Mouse (Mus musculus): ENCODE measurements around the gene Hspbap1. TPM values are rescaled to one million over a fixed set of nuclear protein-coding genes. Genes with fewer than 3 reads are reported as not detected.

Hspbap1 gene
- total RNA-seq, 2 experiments from 2014 or later = 5.1 to 6.0 TPM

DNA sequence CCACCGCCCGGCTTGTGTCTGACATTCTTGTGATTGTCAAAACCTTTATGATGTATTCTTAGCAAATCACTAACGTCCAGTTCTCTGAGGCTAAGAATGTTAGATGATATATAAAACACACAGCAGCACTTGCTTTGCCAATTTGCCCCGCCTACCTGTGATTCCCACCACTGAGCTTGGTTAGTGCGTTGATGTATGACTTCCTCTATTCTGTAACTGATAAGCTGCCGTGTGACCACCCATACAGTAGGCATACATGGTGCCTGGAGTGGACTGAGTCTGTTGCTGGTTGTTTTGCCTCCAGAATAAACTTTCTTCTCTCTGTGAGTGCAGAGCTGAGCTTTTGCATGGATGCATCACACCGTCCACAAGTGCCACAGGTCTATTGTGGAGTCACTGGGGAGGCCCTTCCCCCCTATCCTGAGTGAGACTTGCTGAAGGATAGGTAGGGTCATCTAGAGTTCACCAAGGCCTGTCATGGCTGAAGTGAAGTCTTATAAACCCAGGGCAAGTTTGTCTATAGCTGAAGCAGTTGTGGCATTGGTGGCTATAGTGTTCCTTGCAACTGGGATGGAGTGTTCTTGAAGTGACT lies 14.1 kb downstream of the Hspbap1 start:
- intact Hi-C loops (cut with DNase I) = no loop called here
- no peak for DNase-seq (ENCODE audit: low spot score in 2 of 2)

DNA sequence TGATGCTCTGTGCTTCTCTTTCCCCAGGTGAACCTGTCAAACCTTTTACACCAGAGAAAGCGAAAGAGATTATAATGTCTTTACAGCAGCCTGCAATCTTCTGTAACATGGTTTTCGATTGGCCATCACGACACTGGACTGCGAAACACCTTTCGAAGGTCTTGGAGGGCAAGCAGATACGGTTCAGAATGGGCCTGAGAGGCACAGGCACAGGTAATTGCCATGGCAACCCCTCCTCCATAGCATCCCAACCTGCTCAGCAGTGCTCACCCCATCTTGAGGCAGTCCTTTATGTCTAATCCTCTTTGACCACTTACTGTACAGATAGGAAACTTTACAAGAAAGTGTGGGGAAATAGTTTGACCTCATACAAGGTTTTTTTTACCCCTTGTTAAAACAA lies 17.0 kb downstream of the Hspbap1 start:
- intact Hi-C loops (cut with DNase I) = no loop called here
- DNase-seq (ENCODE audit: low spot score in 2 of 2) = no peak

- DNase-seq (ENCODE audit: low spot score in 2 of 2) = no peak
- intact Hi-C loops (cut with DNase I) = no loop called here
Measured at GRCm38 (mm10) chr16:35787568-35788189, 17.5 kb downstream of the Hspbap1 start.

GRCm38 (mm10) chr16:35788330-35788729 lies 18.2 kb downstream of the Hspbap1 start:
- intact Hi-C loops (cut with DNase I) = no loop called here

GRCm38 (mm10) chr16:35791962-35792521 lies 21.9 kb downstream of the Hspbap1 start:
- intact Hi-C loops (cut with DNase I) = no loop called here

More at GRCm38 (mm10) chr16:35788330-35788729, 18.2 kb downstream of the Hspbap1 start:
- DNase-seq (ENCODE audit: low spot score in 2 of 2) = no peak

DNA sequence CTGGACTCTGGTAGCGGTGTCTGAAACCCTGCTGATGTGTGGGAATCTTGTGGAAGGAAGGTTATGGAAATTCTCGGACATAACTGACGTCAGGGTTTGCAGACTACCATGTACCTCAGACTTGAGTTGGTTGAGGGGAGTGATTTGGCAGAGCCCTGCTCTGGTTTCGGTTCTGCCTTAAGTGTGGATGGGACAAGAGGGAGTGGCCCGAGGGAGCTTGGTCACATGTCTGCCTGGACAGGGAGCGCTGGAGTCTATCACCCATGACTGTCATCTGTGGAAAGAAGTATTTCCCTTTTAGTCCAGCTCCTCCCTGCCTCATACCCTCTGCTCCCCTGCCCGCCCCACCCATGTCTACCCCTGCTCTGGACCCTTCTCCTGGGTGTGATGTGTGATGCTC lies 32.0 kb downstream of the Hspbap1 start:
- intact Hi-C loops (cut with DNase I) = no loop called here

More at GRCm38 (mm10) chr16:35791962-35792521, 21.9 kb downstream of the Hspbap1 start:
- no peak for DNase-seq (ENCODE audit: low spot score in 2 of 2)

DNA sequence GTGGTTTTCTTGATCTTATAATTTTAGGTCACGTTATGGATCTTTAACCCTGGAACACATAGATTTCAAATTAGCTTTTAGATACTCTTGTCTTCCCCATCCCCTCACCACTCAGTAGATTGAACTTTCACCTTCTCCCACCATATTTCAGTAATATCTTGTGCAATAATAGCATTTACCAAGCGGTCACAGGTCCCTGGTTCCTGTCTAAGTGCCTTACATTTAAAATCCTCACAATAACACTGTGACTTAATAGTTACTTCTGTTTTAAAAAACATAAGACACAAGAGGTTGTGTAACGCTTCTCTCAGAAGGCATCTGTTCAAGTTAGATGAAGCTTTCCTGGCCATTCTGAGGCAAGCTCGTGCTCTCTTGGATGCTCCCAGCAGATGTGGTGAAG lies 33.5 kb downstream of the Hspbap1 start:
- no peak for DNase-seq (ENCODE audit: low spot score in 2 of 2)
- intact Hi-C loops (cut with DNase I) = no loop called here

More for the DNA sequence above, 32.0 kb downstream of the Hspbap1 start:
- no peak for DNase-seq (ENCODE audit: low spot score in 2 of 2)

- no peak for DNase-seq (ENCODE audit: low spot score in 2 of 2)
- intact Hi-C loops (cut with DNase I) = no loop called here
Measured at GRCm38 (mm10) chr16:35806973-35807662, 36.9 kb downstream of the Hspbap1 start.

DNA sequence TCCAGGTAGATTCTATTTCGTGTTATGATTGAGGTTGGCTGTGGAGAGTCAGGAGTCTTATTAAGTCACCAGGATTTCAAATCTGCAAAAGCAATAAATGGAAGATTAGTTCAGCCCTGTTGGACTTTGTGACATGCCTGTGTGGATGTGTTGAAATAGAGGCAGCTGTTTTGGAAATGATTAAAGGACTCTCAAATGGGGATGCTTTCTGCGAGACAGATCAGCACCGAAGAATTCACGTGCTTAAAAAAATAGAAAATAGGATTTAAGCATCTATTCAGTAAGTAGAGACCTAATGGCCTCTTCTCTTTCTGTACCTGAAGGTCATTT lies 37.5 kb downstream of the Hspbap1 start:
- intact Hi-C loops (cut with DNase I) = no loop called here

GRCm38 (mm10) chr16:35808838-35809237 lies 38.7 kb downstream of the Hspbap1 start:
- intact Hi-C loops (cut with DNase I) = no loop called here
- DNase-seq (ENCODE audit: low spot score in 2 of 2) = no peak

More for the DNA sequence above, 37.5 kb downstream of the Hspbap1 start:
- DNase-seq (ENCODE audit: low spot score in 2 of 2) = no peak

GRCm38 (mm10) chr16:35813119-35813518 lies 42.9 kb downstream of the Hspbap1 start:
- intact Hi-C loops (cut with DNase I) = loop anchor here (5.0 kb wide), 1 partner anchor 491 kb away; no protein-coding TSS in a partner anchor
- no peak for DNase-seq (ENCODE audit: low spot score in 2 of 2)

GRCm38 (mm10) chr16:35817255-35818089 lies 47.3 kb downstream of the Hspbap1 start:
- intact Hi-C loops (cut with DNase I) = loop anchor here (2.0 to 5.0 kb wide), 2 partner anchors 83 to 275 kb away; partner anchors contain the start of gene Sema5b
- DNase-seq (ENCODE audit: low spot score in 2 of 2) = peak; percentile 82 to 87

GRCm38 (mm10) chr16:35829999-35830398 lies 59.8 kb downstream of the Hspbap1 start:
- intact Hi-C loops (cut with DNase I) = no loop called here
- no peak for DNase-seq (ENCODE audit: low spot score in 2 of 2)

DNA sequence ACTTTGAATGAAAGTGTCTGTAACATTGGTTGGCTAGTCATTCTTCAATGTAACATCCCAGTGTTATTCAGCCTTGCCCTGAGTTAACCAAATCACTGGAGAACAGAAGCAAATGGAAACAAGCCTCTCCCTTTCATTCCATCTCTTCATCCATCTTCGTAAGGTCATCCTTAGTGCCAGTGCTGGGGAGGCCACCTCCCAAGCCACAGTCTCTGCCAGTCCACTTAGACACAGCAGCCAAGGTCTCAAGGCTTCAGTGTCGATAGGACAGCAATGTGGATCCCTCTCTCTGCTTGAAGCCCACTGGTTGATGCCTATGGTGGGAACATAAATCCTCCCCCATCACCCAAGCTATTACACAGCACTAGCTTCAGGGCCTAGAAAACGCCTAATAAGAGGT lies 62.8 kb downstream of the Hspbap1 start:
- intact Hi-C loops (cut with DNase I) = no loop called here
- no peak for DNase-seq (ENCODE audit: low spot score in 2 of 2)

GRCm38 (mm10) chr16:35834653-35835052 lies 64.5 kb downstream of the Hspbap1 start:
- DNase-seq (ENCODE audit: low spot score in 2 of 2) = no peak
- intact Hi-C loops (cut with DNase I) = no loop called here

GRCm38 (mm10) chr16:35839680-35840079 lies 69.5 kb downstream of the Hspbap1 start:
- DNase-seq (ENCODE audit: low spot score in 2 of 2) = peak; percentile 14 to 55

DNA sequence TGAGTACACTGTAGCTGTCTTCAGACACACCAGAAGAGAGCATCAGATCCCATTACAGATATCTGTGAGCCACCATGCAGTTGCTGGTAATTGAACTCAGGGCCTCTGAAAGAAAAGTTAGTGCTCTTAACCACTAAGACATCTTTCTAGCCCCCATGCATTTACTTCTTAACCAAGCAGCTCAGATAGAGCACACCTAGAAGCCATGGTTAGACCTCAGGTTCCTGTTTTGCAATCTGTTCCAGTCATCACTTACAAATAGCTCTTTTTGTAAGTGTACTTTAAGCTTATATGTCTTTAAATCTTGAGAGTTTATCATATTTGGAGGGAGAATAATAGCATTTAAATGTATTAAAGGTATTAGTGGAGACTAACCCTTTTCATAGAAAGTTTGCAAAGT lies 77.0 kb downstream of the Hspbap1 start:
- intact Hi-C loops (cut with DNase I) = no loop called here
- DNase-seq (ENCODE audit: low spot score in 2 of 2) = no peak

More at GRCm38 (mm10) chr16:35839680-35840079, 69.5 kb downstream of the Hspbap1 start:
- intact Hi-C loops (cut with DNase I) = no loop called here

GRCm38 (mm10) chr16:35855846-35856245 lies 85.7 kb downstream of the Hspbap1 start:
- intact Hi-C loops (cut with DNase I) = no loop called here
- DNase-seq (ENCODE audit: low spot score in 2 of 2) = no peak

DNA sequence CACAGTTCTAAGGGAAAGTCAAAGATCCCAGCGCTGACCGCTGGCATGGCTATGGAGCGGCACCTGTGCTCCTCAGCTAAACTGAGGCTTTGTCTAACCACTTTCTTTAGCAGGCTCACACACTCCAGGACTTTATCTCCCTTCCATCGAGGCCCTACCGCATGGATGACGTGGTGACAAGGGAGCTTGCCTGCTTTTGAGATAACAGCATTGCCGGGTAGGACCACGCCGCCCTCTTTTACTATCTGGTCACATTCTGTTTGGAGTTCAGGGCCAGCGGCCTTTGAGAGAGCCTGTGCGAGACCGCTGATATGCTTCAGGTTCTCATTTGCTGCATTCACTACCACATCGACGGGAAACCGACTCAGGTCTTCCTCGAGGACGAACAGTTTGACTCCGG lies 86.6 kb downstream of the Hspbap1 start:
- no peak for DNase-seq (ENCODE audit: low spot score in 2 of 2)
- intact Hi-C loops (cut with DNase I) = no loop called here

Measured in left cerebral cortex, postnatal 14 days (tissue).